Mouse (Mus musculus) inflammation-experienced regulatory T-cells, adult 16 weeks (primary cell): ENCODE measurements around the gene 4930558C23Rik. TPM values are rescaled to one million over a fixed set of nuclear protein-coding genes. Genes with fewer than 3 reads are reported as not detected.

Experiments
- polyA plus RNA-seq: library from polyadenylated mRNA; unstranded; fragments of 100-300 nt; shearing (Covaris generic); gene quantifications from one replicate; pipeline ENCODE4 v1.2.1, GENCODE M21; 2017

Gene 4930558C23Rik
- polyA plus RNA-seq, result not detected

GRCm38 (mm10) chr3:95402741-95403140, at the start of gene 4930558C23Rik:
4930558C23Rik (minus strand) TSS chr3:95402841.

GRCm38 (mm10) chr3:95434136-95434982, 31.7 kb upstream of the 4930558C23Rik start, which contains the start of gene Arnt:
Arnt (plus strand) TSS chr3:95434388.

GRCm38 (mm10) chr3:95356701-95357449, 45.8 kb downstream of the 4930558C23Rik start, which contains the start of gene Setdb1:
Setdb1 (minus strand) TSS chr3:95357202.

Other genes starting within 250 kb of the 4930558C23Rik start
- gene Sema6c, start 242.4 kb downstream of the 4930558C23Rik start, polyA plus RNA-seq, result 0.43 TPM
- gene Gabpb2, start 184.9 kb downstream of the 4930558C23Rik start, polyA plus RNA-seq, result 34.6 TPM
- 454 TPM for gene Cdc42se1, start 174.1 kb downstream of the 4930558C23Rik start, polyA plus RNA-seq
- gene Mllt11, start 170.7 kb downstream of the 4930558C23Rik start, polyA plus RNA-seq, result 9.5 TPM
- 1.4 TPM for gene Gm128, start 161.2 kb downstream of the 4930558C23Rik start, polyA plus RNA-seq
- gene Bnipl, start 151.6 kb downstream of the 4930558C23Rik start, polyA plus RNA-seq, result not detected
- 37.4 TPM for gene Mindy1, start 121.5 kb downstream of the 4930558C23Rik start, polyA plus RNA-seq
- 8.3 TPM for gene Prune1, start 120.8 kb downstream of the 4930558C23Rik start, polyA plus RNA-seq
- 0.89 TPM for gene Anxa9, start 95.7 kb downstream of the 4930558C23Rik start, polyA plus RNA-seq
- gene Cers2, start 88.0 kb downstream of the 4930558C23Rik start, polyA plus RNA-seq, result 332 TPM
- 56.6 TPM for gene Setdb1, start 45.6 kb downstream of the 4930558C23Rik start, polyA plus RNA-seq
- 66.5 TPM for gene Arnt, start 31.5 kb upstream of the 4930558C23Rik start, polyA plus RNA-seq
- 0.20 TPM for gene Ctsk, start 96.4 kb upstream of the 4930558C23Rik start, polyA plus RNA-seq
- 404 TPM for gene Ctss, start 123.9 kb upstream of the 4930558C23Rik start, polyA plus RNA-seq
- not detected for gene Hormad1, start 156.8 kb upstream of the 4930558C23Rik start, polyA plus RNA-seq
- 56.1 TPM for gene Golph3l, start 186.1 kb upstream of the 4930558C23Rik start, polyA plus RNA-seq
- gene Ensa, start 222.2 kb upstream of the 4930558C23Rik start, polyA plus RNA-seq, result 108 TPM